Mouse (Mus musculus) heart, embryonic 13.5 days (tissue): Measurements from ENCODE around the gene Armc2. TPM values are rescaled to one million over a fixed set of nuclear protein-coding genes. Genes with fewer than 3 reads are reported as not detected.
A peak's percentile ranks its signal among the peaks of the same experiment; 100 is the strongest.

ENCODE experiments used
- ATAC-seq: fragments of 200-750 bp; cut with Nextera tagmentation; 2 replicates; pipeline ENCODE4 v1.8.0; 2017; ENCODE audit warnings: moderate TSS enrichment; ENCODE audit not compliant: insufficient number of reproducible peaks, low FRiP score, low TSS enrichment; ENCODE audit errors: extremely low read depth
- H3K27ac ChIP-seq: fragments of 300-500 bp; sonication (generic); replicated peaks from 2 replicates; pipeline ENCODE4 v1.5.1; 2015; ENCODE audit warnings: moderate library complexity, mild to moderate bottlenecking, inconsistent platforms
- H3K27me3 ChIP-seq: fragments of 300-500 bp; sonication (generic); replicated peaks from 2 replicates; pipeline ENCODE4 v1.6.1; 2015; ENCODE audit warnings: mild to moderate bottlenecking, inconsistent platforms
- H3K36me3 ChIP-seq: fragments of 300-500 bp; sonication (generic); 2 replicates; pipeline ENCODE4 v1.6.1; 2015; ENCODE audit warnings: mild to moderate bottlenecking, inconsistent platforms
- H3K4me1 ChIP-seq: fragments of 300-500 bp; sonication (generic); 2 replicates; pipeline ENCODE4 v1.6.1; 2015; ENCODE audit warnings: inconsistent platforms
- H3K4me2 ChIP-seq: fragments of 300-500 bp; sonication (generic); 2 replicates; pipeline ENCODE4 v1.6.1; 2015; ENCODE audit warnings: inconsistent platforms, mild to moderate bottlenecking, moderate library complexity
- H3K4me3 ChIP-seq: fragments of 300-500 bp; sonication (generic); 2 replicates; pipeline ENCODE4 v1.5.1; 2015; ENCODE audit warnings: moderate library complexity, mild to moderate bottlenecking, inconsistent platforms
- H3K9ac ChIP-seq: fragments of 300-500 bp; sonication (generic); 2 replicates; pipeline ENCODE4 v1.6.1; 2015; ENCODE audit warnings: inconsistent platforms, mild to moderate bottlenecking, moderate library complexity
- H3K9me3 ChIP-seq: fragments of 300-500 bp; sonication (generic); 2 replicates; pipeline ENCODE4 v1.6.1; 2016; ENCODE audit warnings: inconsistent platforms
- WGBS: fragments of 180-500 bp; shearing (Covaris S2); methylation state at CpG from one replicate; pipeline ENCODE4 v1.1.7; 2015; ENCODE audit warnings: mixed read lengths; 5-methylcytosine and 5-hydroxymethylcytosine counted together
- polyA plus RNA-seq: library from polyadenylated mRNA; unstranded; fragments of >200 nt; fragmentation: Nextera tagmentation; extraction: Ambion mirVana; gene quantifications from 2 replicates; pipeline ENCODE4 v1.2.1, GENCODE M21; 2015

Armc2 gene
- polyA plus RNA-seq, 1 experiment from 2014 or later, result 0.94 TPM

GRCm38 (mm10) chr10:41881438-41881837, 136.8 kb downstream of the Armc2 start:
- no peak overlapping the region for H3K4me2 ChIP-seq
- 40% methylated on average over 4 of the region's 4 CpGs for WGBS
- no peaks in the 10 kb centered on the region for H3K36me3 ChIP-seq
- ATAC-seq, result no peak
- H3K9ac ChIP-seq, result 0 out of 2 replicates have a peak overlapping the region, but pooled peaks have one; percentile 35
- H3K4me3 ChIP-seq, result no peak overlapping the region
- no peak overlapping the region for H3K27ac ChIP-seq
- no peaks in the 10 kb centered on the region for H3K9me3 ChIP-seq
- no peaks in the 10 kb centered on the region for H3K27me3 ChIP-seq
- peaks cover 57% of the 10 kb centered on the region for H3K4me1 ChIP-seq

GRCm38 (mm10) chr10:41880777-41881176, 137.5 kb downstream of the Armc2 start:
- H3K27me3 ChIP-seq, result no peaks in the 10 kb centered on the region
- WGBS, result 23% methylated on average over 1 of the region's 1 CpGs
- H3K4me1 ChIP-seq, result peaks cover 60% of the 10 kb centered on the region
- no peak overlapping the region for H3K4me3 ChIP-seq
- no peak overlapping the region for H3K9ac ChIP-seq
- no peak for ATAC-seq
- H3K4me2 ChIP-seq, result no peak overlapping the region
- no peaks in the 10 kb centered on the region for H3K36me3 ChIP-seq
- no peaks in the 10 kb centered on the region for H3K9me3 ChIP-seq
- no peak overlapping the region for H3K27ac ChIP-seq

DNA sequence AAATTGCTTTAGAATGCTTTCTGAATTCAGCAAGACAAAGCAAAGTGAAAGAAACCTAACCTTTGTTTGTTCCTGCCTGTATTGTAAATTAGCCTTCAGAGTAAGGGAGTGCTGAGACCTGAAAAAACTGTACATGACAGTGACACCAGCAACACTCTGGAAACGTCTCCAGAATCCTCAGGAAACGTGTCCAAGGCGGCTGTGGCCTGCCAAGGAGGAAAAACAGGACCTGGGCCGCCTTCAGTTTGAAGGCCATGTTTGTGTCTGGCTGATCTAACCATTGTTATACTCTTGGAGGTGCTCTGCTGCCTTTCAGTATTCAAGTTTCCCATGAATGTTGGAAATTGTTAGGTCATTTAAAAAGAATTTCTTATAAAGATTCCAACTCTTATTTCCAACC, 138.0 kb downstream of the Armc2 start:
- no peak overlapping the region for H3K4me2 ChIP-seq
- H3K4me1 ChIP-seq, result peaks cover 63% of the 10 kb centered on the region
- no peaks in the 10 kb centered on the region for H3K27me3 ChIP-seq
- H3K27ac ChIP-seq, result no peak overlapping the region
- ATAC-seq, result no peak
- H3K9me3 ChIP-seq, result no peaks in the 10 kb centered on the region
- 50% methylated on average over 4 of the region's 4 CpGs for WGBS
- no peak overlapping the region for H3K4me3 ChIP-seq
- no peak overlapping the region for H3K9ac ChIP-seq
- no peaks in the 10 kb centered on the region for H3K36me3 ChIP-seq

- no peak overlapping the region for H3K4me2 ChIP-seq
- no peaks in the 10 kb centered on the region for H3K9me3 ChIP-seq
- peaks cover 64% of the 10 kb centered on the region for H3K4me1 ChIP-seq
- H3K27ac ChIP-seq, result no peak overlapping the region
- H3K4me3 ChIP-seq, result no peak overlapping the region
- H3K27me3 ChIP-seq, result no peaks in the 10 kb centered on the region
- ATAC-seq, result no peak
- 77% methylated on average over 1 of the region's 1 CpGs for WGBS
- no peak overlapping the region for H3K9ac ChIP-seq
- no peaks in the 10 kb centered on the region for H3K36me3 ChIP-seq
These were observed 138.6 kb downstream of the Armc2 start for GRCm38 (mm10) chr10:41879675-41880074.

GRCm38 (mm10) chr10:41878344-41878743, 139.9 kb downstream of the Armc2 start:
- Histone ChIP-seq H3K9me3 (no peaks in the 10 kb centered on the region), H3K9ac (no peak overlapping the region; the same call in 1 of the 2 replicates), H3K27ac (peak overlapping the region; percentile 47; the same call in 1 of the 2 replicates), H3K4me3 (no peak overlapping the region), H3K36me3 (no peaks in the 10 kb centered on the region), H3K27me3 (no peaks in the 10 kb centered on the region), H3K4me2 (no peak overlapping the region), H3K4me1 (peaks cover 54% of the 10 kb centered on the region)
- WGBS, result 63% methylated on average over 11 of the region's 11 CpGs
- no peak for ATAC-seq

DNA sequence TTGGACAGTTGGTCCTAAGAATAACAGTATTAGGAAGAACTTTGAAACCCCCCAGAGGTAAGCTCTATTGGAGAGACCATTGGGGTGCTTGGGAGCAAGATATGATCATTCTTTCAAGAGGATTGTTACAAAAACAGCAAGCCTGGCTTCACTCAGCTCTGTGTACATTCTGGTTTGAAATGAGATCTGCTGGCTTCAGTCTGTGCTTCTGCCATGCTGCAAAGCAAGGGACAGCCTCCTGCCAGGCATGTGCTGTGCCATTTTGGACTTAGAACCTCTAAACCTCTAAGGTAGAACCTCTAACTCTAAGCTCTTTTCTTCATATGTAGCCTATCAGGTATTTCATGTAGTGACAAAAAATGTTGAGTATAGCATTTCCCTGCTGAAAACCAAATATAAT, 142.6 kb downstream of the Armc2 start:
- peaks cover 42% of the 10 kb centered on the region for H3K4me1 ChIP-seq
- H3K9me3 ChIP-seq, result no peaks in the 10 kb centered on the region
- H3K4me2 ChIP-seq, result no peak overlapping the region
- no peak for ATAC-seq
- H3K4me3 ChIP-seq, result no peak overlapping the region
- H3K36me3 ChIP-seq, result no peaks in the 10 kb centered on the region
- H3K9ac ChIP-seq, result no peak overlapping the region
- H3K27ac ChIP-seq, result no peak overlapping the region
- no peaks in the 10 kb centered on the region for H3K27me3 ChIP-seq

GRCm38 (mm10) chr10:41871564-41871963, 146.7 kb downstream of the Armc2 start:
- ATAC-seq, result no peak
- Histone ChIP-seq H3K9ac (no peak overlapping the region), H3K4me3 (no peak overlapping the region), H3K27me3 (no peaks in the 10 kb centered on the region), H3K4me2 (no peak overlapping the region), H3K4me1 (peaks cover 39% of the 10 kb centered on the region), H3K27ac (no peak overlapping the region), H3K9me3 (no peaks in the 10 kb centered on the region), H3K36me3 (no peaks in the 10 kb centered on the region)
- WGBS, result 48% methylated on average over 2 of the region's 2 CpGs

- Histone ChIP-seq H3K27me3 (no peaks in the 10 kb centered on the region), H3K4me3 (no peak overlapping the region), H3K9ac (no peak overlapping the region), H3K27ac (no peak overlapping the region), H3K4me2 (no peak overlapping the region), H3K9me3 (no peaks in the 10 kb centered on the region), H3K36me3 (no peaks in the 10 kb centered on the region), H3K4me1 (peaks cover 41% of the 10 kb centered on the region)
- no peak for ATAC-seq
- 51% methylated on average over 2 of the region's 2 CpGs for WGBS
These were observed 148.1 kb downstream of the Armc2 start for GRCm38 (mm10) chr10:41870101-41870500.

DNA sequence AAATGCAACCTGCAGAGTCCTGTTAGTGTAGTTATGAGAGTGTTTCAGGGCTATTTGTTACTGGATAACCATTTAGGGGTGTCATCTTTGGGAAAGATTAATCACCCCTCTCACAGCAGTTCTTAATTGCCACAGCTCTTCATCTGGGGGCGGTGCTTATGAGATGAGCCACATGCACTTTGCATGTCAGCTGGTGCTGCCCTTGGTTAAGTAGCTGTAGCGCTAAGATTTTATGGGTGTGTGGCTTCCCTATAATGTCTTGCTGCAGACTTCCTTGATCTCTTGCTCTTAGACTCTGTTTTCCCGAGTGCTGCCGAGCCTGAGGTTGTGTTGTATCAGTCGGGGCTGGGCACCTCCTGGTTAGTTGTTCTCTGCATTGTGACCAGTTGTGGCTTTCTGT, 150.3 kb downstream of the Armc2 start:
- H3K4me3 ChIP-seq, result no peak overlapping the region
- no peaks in the 10 kb centered on the region for H3K36me3 ChIP-seq
- no peak overlapping the region for H3K4me2 ChIP-seq
- 81% methylated on average over 5 of the region's 5 CpGs for WGBS
- H3K9me3 ChIP-seq, result no peaks in the 10 kb centered on the region
- ATAC-seq, result no peak
- peaks cover 38% of the 10 kb centered on the region for H3K4me1 ChIP-seq
- no peak overlapping the region for H3K27ac ChIP-seq
- H3K27me3 ChIP-seq, result no peaks in the 10 kb centered on the region
- H3K9ac ChIP-seq, result no peak overlapping the region

DNA sequence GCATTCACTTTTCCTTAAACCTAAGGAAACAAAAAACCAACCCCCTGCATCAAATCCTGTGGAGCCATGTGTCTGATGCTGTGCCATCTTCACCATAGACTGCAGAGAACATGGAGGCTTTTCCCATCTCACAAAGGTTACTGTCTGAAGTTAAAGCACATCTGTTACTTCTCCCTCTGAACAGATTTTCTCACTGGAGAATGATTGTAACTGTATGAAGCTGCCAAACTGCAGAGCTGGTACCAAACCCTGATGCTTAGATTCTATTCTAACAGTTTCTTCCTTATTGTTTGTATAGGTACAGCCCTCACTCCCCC, 151.4 kb downstream of the Armc2 start:
- no peaks in the 10 kb centered on the region for H3K36me3 ChIP-seq
- no peak for ATAC-seq
- H3K27ac ChIP-seq, result peak overlapping the region; percentile 82
- H3K9me3 ChIP-seq, result no peaks in the 10 kb centered on the region
- H3K4me3 ChIP-seq, result no peak overlapping the region
- H3K4me2 ChIP-seq, result no peak overlapping the region
- no peaks in the 10 kb centered on the region for H3K27me3 ChIP-seq
- H3K4me1 ChIP-seq, result peaks cover 33% of the 10 kb centered on the region
- 0 out of 2 replicates have a peak overlapping the region, but pooled peaks have one; percentile 3 for H3K9ac ChIP-seq

GRCm38 (mm10) chr10:41866069-41866837, 152.0 kb downstream of the Armc2 start:
- Histone ChIP-seq H3K4me2 (0 out of 2 replicates have a peak overlapping the region, but pooled peaks have one; percentile 18), H3K27ac (peak overlapping the region; percentile 82), H3K36me3 (no peaks in the 10 kb centered on the region), H3K9me3 (no peaks in the 10 kb centered on the region), H3K4me1 (peaks cover 29% of the 10 kb centered on the region), H3K4me3 (no peak overlapping the region), H3K27me3 (no peaks in the 10 kb centered on the region), H3K9ac (0 out of 2 replicates have a peak overlapping the region, but pooled peaks have one; percentile 3)
- no peak; the same call in 1 of the 2 replicates for ATAC-seq
- 48% methylated on average over 3 of the region's 3 CpGs for WGBS
